Mouse (Mus musculus) T-cell, adult 2 months (primary cell): ENCODE measurements around the gene Atf7.
"Not testable (repeated sequence)": the region's sequence is repeated elsewhere in the genome, so short reads cannot be mapped to it uniquely, and the experiment has no call there.

Experiments used
- DNase-seq: peaks from one replicate; pipeline ENCODE4 v3.0.0; 2022; ENCODE audit warnings: low spot score

The Atf7 gene

DNA sequence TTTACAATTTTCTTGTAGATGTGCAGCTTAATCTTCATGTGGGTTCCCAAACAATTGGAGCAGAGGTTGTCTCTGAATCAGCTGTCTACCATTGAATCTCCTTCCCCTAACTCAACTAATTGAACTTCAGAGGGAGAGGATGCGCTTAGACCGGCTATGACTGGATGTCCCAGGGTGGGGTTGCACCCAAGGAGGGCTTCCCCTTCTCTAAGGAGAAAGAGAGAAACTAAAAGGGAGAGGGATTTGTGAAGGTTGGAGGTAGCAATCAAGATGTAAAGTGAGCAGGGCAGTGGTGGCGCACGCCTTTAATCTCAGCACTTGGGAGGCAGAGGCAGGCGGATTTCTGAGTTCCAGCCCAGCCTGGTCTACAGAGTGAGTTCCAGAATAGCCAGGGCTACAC lies 5.8 kb downstream of the Atf7 start:
- DNase-seq: no peak

DNA sequence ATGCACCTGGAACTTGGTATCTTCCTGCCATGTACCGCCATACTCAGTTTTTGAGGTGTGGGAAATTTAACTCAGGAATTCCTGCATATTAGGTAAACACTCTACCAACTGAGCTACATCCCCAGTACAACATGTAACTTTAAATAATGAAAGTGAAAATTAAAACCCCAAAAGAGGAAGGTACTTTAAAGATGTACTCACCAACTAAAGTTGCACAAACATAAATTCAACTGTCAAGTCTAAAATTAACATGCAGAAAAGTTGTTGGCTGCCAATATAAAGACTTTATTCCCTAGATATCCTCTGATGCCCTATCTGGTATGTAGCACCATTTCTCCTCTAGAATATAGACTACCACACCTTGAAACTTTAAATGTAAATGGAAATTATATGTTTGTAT lies 7.6 kb downstream of the Atf7 start:
- DNase-seq: no peak

DNA sequence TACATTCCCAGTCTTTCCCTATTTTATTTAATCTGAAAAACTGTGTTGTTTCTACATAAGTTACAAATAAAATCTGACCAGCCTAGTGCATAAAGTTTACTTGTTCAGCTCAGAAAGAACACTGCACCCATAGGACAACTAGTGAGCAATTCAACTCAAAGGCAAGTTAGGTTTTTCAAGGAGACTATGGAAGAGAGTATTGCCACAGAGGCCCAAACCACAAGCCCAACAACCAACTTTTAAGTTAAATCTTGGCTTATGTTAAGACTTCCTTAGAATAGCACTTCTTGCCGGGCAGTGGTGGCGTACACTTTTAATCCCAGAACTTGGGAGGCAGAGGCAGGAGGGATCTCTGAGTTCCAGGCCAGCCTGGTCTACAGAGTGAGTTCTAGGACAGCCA lies 9.1 kb downstream of the Atf7 start:
- DNase-seq: no peak

GRCm38 (mm10) chr15:102614224-102614623 lies 11.0 kb downstream of the Atf7 start:
- no peak for DNase-seq

DNA sequence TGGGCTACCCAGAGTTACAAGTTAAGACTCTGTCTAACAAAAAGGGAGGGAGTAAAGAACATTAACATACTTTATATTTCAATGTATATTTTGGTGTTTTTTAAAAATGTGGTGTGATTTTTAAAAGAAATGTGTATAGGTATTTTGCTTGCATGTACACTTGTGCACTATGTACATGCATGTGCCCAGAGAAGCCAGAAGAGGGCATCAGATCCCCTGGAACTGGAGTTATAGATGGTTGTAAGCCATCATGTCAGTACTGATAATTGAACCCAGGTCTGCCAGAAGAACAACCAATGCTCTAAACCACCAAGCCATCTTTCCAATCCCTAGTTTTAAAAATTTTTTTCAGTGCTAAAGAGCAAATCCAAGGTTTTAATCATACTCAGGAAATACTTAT lies 12.3 kb downstream of the Atf7 start:
- no peak for DNase-seq

DNA sequence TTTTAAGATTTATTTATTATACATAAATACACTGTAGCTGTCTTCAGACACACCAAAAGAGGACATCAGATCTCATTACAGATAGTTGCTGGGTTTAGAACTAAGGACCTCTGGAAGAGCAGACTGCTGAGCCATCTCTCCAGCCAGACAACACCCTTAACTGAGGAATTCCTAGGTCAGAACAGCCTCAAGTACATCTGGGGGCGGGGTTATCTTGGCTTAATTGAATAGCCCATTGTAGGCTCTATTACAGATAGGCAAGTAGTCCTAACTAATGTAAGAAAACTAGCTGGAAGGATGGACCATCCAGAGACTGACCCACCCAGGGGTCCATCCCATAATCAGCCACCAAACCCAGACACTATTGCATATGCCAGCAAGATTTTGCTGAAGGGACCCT lies 16.7 kb downstream of the Atf7 start:
- DNase-seq: not testable (repeated sequence)

DNA sequence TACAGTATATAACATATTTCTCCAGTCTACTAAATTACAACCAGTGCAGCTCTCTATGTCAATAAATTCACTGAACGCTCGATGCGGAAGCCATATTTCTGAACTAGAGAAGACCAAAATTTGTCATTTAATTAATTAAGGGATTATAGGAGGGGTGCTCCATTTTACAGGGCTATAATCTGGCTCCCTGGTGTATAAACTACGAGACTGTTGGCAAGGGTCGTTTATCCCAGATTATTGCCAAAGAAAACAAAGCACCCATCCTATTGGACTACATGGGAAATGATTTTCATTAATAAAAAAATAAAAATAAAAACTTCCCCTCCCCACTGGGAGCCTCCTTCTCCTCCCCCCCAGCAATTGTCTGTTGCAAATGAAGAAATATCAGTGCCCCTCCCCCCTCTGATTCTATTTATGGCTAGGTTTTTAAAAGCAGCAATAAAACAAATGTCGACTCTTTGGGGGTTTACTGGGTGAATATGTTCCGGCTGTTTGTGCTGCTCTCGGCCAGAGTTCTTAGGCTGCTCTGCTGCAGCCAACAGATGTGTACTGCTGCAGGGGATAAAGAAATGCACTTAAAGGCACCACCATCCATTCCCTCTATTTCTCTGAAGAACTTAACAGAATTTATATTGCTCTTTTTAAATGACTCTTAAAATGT lies 31.1 kb downstream of the Atf7 start:
- DNase-seq: no peak

- no peak for DNase-seq
Observed at GRCm38 (mm10) chr15:102592674-102593073, 32.6 kb downstream of the Atf7 start.

DNA sequence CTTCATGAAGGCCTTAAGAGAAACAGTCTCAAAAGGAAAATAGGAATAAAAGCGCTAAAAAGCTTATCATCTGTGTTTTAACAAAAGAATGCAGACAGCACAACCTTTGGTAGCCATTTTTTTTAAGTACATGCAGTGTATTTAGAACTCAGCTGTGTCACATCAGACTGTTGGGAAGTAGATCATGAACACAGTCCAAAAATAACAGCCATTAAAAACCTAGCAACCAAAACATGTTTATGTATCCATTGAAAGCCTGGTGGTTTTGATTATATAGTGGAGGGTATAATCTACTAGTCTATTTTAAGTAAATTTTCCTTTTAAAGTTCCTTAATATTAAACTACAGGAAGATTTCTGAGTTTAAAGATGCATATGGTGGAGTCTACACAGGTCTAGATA lies 34.7 kb downstream of the Atf7 start:
- no peak for DNase-seq

DNA sequence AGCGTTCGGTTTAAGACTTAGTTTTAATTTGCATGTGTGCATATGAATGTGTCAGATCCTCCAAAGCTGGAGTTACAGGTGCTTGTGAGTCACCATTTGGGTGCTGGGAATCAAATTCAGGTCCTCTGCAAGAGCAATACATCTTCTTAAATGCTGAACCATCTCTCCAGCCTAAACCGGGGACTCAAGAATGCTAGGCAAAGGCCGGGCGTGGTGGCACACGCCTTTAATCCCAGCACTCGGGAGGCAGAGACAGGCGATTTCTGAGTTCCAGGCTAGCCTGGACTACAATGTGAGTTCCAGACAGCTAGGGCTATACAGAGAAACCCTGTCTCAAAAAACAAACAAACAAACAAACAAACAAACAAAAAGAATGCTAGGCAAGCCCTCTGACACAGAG lies 35.4 kb downstream of the Atf7 start:
- no peak for DNase-seq

GRCm38 (mm10) chr15:102585501-102585900 lies 39.8 kb downstream of the Atf7 start:
- no peak for DNase-seq

DNA sequence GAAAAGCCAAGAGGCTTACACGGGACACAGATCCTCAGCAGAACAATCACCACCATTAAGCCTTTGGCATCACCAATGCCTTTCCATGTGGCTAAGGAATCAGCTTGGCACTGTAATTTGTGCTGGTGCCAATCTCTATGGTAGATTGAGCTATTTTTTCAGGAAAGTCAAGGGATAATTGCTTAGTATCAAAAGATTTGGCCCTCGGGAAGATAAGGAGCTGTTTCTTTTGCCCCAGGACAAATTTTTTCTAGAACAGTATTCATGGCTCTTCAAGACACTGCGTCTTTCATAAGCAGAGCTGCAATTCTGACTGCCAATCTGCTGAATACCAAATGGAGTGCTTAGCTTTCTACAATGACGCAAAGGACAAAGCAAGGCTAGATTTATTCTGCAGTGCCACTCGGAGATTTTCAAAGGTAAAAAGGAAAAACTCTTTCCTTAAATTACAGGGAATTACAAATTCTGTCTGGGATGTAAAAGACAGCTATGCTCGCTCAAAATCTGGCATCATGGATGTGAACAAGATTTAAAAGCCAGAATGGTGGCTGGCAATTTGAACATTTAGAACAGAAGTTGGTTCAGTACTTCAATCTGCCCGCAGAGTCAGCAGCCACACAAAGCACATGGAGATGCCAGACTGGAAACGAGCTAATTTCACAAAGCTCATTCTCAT lies 41.4 kb downstream of the Atf7 start:
- DNase-seq: no peak

GRCm38 (mm10) chr15:102581205-102581604 lies 44.1 kb downstream of the Atf7 start:
- no peak for DNase-seq

DNA sequence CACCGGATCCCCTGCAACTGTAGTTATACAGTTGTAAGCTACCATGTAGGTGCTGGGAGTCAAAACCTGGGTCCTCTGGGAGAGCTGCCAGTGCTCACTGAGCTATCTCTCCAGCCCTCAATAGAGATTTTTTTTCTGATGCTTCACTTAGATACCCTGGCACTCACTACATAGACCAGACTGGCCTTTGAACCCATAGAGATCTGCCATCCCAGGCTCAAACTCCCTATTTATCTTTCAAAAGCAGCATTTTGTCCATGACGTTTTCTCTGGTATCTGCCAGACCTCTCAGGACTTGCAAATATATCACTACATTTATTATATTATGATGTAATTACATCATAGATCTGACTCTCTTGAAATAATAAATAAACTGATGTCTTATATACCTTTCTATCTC lies 46.9 kb downstream of the Atf7 start:
- DNase-seq: no peak

GRCm38 (mm10) chr15:102576972-102577371 lies 48.3 kb downstream of the Atf7 start:
- DNase-seq: no peak

DNA sequence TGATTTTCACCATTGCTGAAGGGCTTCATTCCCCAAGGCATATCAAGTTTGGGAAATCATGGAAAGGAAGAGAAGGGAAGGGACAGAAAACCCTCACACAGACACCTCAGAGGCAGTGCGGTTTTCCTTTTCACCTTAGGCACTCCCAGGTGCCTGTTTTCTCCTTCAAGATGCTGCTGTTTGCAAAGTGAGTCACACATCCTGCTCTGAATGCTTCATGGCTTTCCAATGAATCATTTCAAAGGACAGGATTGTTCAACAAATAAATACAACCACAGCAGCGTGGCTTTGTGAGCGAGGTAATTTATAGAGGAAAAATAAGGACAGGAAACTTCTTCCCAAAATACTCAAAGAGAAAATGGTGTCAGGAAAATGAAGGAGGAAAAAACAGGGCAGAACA lies 53.2 kb downstream of the Atf7 start:
- DNase-seq: no peak

- no peak for DNase-seq
Observed at GRCm38 (mm10) chr15:102567849-102568248, 57.4 kb downstream of the Atf7 start.

GRCm38 (mm10) chr15:102563681-102564080 lies 61.6 kb downstream of the Atf7 start:
- no peak for DNase-seq

DNA sequence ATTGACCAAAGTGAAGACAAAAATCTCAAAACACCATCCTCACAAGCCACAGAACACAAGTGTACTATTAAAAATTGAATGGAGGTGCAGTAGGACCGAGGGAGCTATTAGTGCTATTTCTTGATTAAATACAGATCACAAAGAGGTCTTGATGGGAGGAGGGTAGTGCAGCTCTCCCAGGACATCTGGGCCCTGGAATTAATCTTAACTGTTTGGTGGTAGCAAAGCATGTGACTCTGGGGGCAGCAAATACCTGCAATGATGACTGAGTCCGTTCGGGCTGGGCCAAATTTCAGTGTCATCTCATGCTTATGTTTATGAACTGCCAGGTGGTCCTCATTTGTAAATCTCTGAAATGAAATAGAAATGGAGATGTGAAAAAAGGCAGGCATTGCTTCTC lies 62.2 kb downstream of the Atf7 start:
- DNase-seq: no peak

DNA sequence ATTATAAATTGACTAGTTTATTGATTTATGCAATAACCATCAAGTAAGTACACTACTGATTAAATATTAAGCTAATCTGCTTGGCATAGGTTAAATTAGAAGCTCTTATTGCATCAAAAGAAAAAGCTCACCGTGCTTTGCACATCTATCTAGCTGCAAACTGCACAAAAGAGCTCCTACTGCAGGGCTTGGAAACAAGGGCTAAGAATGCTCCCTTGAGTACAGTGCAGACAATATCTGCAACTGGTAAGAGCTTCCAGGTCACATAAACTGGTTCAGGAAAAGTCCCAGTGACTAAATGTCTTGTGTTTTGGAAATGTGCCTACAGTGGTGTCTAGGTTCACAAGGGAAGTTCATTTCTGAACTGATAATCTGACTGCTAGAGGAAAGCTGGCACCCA lies 62.8 kb downstream of the Atf7 start:
- no peak for DNase-seq

DNA sequence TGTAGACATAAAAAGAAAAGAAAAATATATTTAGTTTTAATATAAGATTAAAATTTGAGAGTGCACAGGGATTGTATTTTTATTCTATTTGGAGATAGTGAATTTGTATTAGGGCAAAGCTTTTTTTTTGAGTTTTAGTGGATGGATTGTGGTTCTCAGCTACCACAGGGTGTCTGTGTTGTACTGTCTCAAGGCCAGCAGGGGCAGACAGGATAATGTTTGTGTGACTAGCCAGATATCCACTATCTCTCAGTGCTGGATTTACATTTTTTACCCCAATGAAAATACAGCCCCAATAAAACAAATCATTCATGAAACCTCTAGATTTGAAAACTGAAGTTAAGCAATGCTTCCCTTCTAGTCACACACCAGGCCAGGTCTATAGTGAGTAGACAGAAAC lies 67.7 kb downstream of the Atf7 start:
- DNase-seq: no peak

GRCm38 (mm10) chr15:102555581-102555980 lies 69.7 kb downstream of the Atf7 start:
- DNase-seq: no peak

GRCm38 (mm10) chr15:102552599-102552998 lies 72.7 kb downstream of the Atf7 start:
- no peak for DNase-seq

GRCm38 (mm10) chr15:102547478-102547877 lies 77.8 kb downstream of the Atf7 start:
- DNase-seq: no peak
